Mouse (Mus musculus) T-helper 2 cell (primary cell): ENCODE results near the gene Psme3.

Experiments used
- in situ Hi-C: fragments of 300-600 bp; cut with MboI, MseI; formaldehyde crosslinking; loops from one replicate; pipeline ENCODE4 v1.15.1; 2025; ENCODE audit warnings: high pct_unique_total_duplicates

The Psme3 gene

GRCm38 (mm10) chr11:101351721-101352111, 35.7 kb downstream of the Psme3 start:
- in situ Hi-C loops, result no loop called here

GRCm38 (mm10) chr11:101353436-101353835, 37.4 kb downstream of the Psme3 start:
- in situ Hi-C loops, result no loop called here

GRCm38 (mm10) chr11:101354438-101355010, 38.5 kb downstream of the Psme3 start:
- in situ Hi-C loops, result no loop called here

GRCm38 (mm10) chr11:101355916-101356315, 39.9 kb downstream of the Psme3 start:
- in situ Hi-C loops, result no loop called here

GRCm38 (mm10) chr11:101357505-101358182, 41.6 kb downstream of the Psme3 start:
- in situ Hi-C loops, result no loop called here

- in situ Hi-C loops, result no loop called here
Measured at GRCm38 (mm10) chr11:101359776-101360175, 43.8 kb downstream of the Psme3 start.

- in situ Hi-C loops, result no loop called here
Measured at GRCm38 (mm10) chr11:101360651-101361113, 44.7 kb downstream of the Psme3 start.

GRCm38 (mm10) chr11:101364531-101364931, 48.5 kb downstream of the Psme3 start:
- in situ Hi-C loops, result no loop called here

GRCm38 (mm10) chr11:101367326-101367935, 51.4 kb downstream of the Psme3 start, which contains the start of gene G6pc:
TSS of gene G6pc (plus strand) at chr11:101367561.
- in situ Hi-C loops, result no loop called here

GRCm38 (mm10) chr11:101370141-101370540, 54.1 kb downstream of the Psme3 start:
- in situ Hi-C loops, result no loop called here
